Mouse (Mus musculus) lung, postnatal 0 days (tissue): ENCODE data around the gene Hic2.

ENCODE experiments used
- CTCF ChIP-seq: IDR thresholded peaks from 2 replicates; pipeline ENCODE4 v1.5.1; 2016; ENCODE audit warnings: antibody characterized with exemption, mild to moderate bottlenecking
- EP300 ChIP-seq: IDR thresholded peaks from 2 replicates; pipeline ENCODE4 v1.6.1; 2016; ENCODE audit warnings: antibody characterized with exemption, mild to moderate bottlenecking, control low read depth

DNA sequence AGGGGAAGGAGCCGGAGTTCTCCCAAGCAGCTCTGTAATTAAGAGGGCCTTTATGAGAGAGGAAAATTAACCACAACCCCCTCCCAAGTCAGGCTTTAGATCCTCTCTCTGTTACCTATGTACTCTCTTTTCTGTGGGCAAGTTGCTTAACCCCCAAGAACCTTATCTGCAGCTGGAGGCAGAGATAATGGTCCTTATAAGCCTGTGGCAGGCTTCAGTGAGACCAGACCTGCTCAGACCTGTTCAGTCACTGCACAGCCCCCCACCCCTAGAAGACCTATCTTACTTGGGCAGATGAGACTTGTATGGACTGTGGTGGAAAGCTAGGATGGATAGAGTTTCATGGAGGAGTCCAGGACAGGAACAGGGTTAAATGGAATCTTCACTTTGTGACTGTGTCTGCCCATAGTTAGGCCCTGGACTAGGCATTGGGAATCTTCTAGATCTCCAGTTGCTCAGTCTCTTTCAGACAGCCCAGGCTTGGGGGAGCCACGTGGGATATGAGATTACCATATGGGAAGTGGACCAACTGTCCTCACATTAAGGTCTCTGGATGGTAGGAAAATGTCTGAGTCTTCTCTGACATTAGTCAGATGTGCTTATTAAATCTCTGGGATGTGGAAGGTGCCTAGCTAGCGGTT is 18.8 kb downstream of the Hic2 start:
- TF ChIP-seq EP300 (no peak), CTCF (no peak)
